Mouse (Mus musculus) thymus, adult 2 months (tissue): ENCODE data around the gene Galnt9.

Experiments used
- CTCF ChIP-seq: fragments of 200-500 bp; IDR thresholded peaks from 2 replicates; pipeline ENCODE4 v1.5.1; 2012; ENCODE audit warnings: mild to moderate bottlenecking, control low read depth, low read length, moderate library complexity, borderline replicate concordance; ENCODE audit not compliant: control insufficient read depth, poor library complexity, insufficient read depth; ENCODE audit errors: extremely low read depth
- POLR2A ChIP-seq: fragments of 200-500 bp; IDR thresholded peaks from 2 replicates; pipeline ENCODE4 v1.6.1; 2012; ENCODE audit warnings: mild to moderate bottlenecking, low read length, control low read depth, moderate library complexity; ENCODE audit not compliant: control insufficient read depth, poor library complexity, insufficient read depth; ENCODE audit errors: extremely low read depth

- TF ChIP-seq POLR2A (no peak), CTCF (no peak)
Observed at GRCm38 (mm10) chr5:110555198-110555597, 11.0 kb downstream of the Galnt9 start.
